Mouse (Mus musculus): Measurements from ENCODE around the gene Gpkow.

Gene Gpkow

GRCm38 (mm10) chrX:7696954-7697381 is at the start of gene Gpkow:
Gpkow (plus strand) TSS chrX:7697131.
- in situ Hi-C loops (cut with MboI, MseI), result loop anchor here (5.0 kb wide), 1 partner anchor 45 kb away; no protein-coding TSS in a partner anchor

- in situ Hi-C loops (cut with MboI, MseI), result no loop called here
Measured at GRCm38 (mm10) chrX:7648671-7649304, 48.1 kb upstream of the Gpkow start.

- in situ Hi-C loops (cut with MboI, MseI), result no loop called here
Measured at GRCm38 (mm10) chrX:7657221-7657639, 39.7 kb upstream of the Gpkow start, which contains the start of gene Prickle3. Prickle3 (plus strand) TSS chrX:7657260.

GRCm38 (mm10) chrX:7658031-7658784 is 38.7 kb upstream of the Gpkow start:
- in situ Hi-C loops (cut with MboI, MseI), result no loop called here

- in situ Hi-C loops (cut with MboI, MseI), result no loop called here
Measured at GRCm38 (mm10) chrX:7658785-7659589, 37.9 kb upstream of the Gpkow start.

GRCm38 (mm10) chrX:7661086-7661485 is 35.8 kb upstream of the Gpkow start:
- in situ Hi-C loops (cut with MboI, MseI), result no loop called here

GRCm38 (mm10) chrX:7662936-7663335 is 34.0 kb upstream of the Gpkow start:
- in situ Hi-C loops (cut with MboI, MseI), result no loop called here

- in situ Hi-C loops (cut with MboI, MseI), result no loop called here
Measured at GRCm38 (mm10) chrX:7664791-7665190, 32.1 kb upstream of the Gpkow start.

GRCm38 (mm10) chrX:7665739-7666502 is 31.0 kb upstream of the Gpkow start:
- in situ Hi-C loops (cut with MboI, MseI), result no loop called here

GRCm38 (mm10) chrX:7670390-7670881 is 26.5 kb upstream of the Gpkow start:
- in situ Hi-C loops (cut with MboI, MseI), result no loop called here

GRCm38 (mm10) chrX:7670921-7671623 is 25.9 kb upstream of the Gpkow start, which contains the start of gene Plp2:
Plp2 (minus strand) TSS chrX:7671390.
- in situ Hi-C loops (cut with MboI, MseI), result no loop called here

GRCm38 (mm10) chrX:7672739-7673138 is 24.2 kb upstream of the Gpkow start:
- in situ Hi-C loops (cut with MboI, MseI), result no loop called here

GRCm38 (mm10) chrX:7673578-7674281 is 23.2 kb upstream of the Gpkow start:
- in situ Hi-C loops (cut with MboI, MseI), result no loop called here

- in situ Hi-C loops (cut with MboI, MseI), result no loop called here
Measured at GRCm38 (mm10) chrX:7674284-7675000, 22.5 kb upstream of the Gpkow start.

- in situ Hi-C loops (cut with MboI, MseI), result no loop called here
Measured at GRCm38 (mm10) chrX:7675001-7675380, 21.9 kb upstream of the Gpkow start.

- in situ Hi-C loops (cut with MboI, MseI), result no loop called here
Measured at GRCm38 (mm10) chrX:7678986-7679385, 17.9 kb upstream of the Gpkow start.

GRCm38 (mm10) chrX:7679405-7680056 is 17.4 kb upstream of the Gpkow start:
- in situ Hi-C loops (cut with MboI, MseI), result no loop called here

GRCm38 (mm10) chrX:7680057-7680412 is 16.9 kb upstream of the Gpkow start:
- in situ Hi-C loops (cut with MboI, MseI), result no loop called here

- in situ Hi-C loops (cut with MboI, MseI), result no loop called here
Measured at GRCm38 (mm10) chrX:7680864-7681263, 16.1 kb upstream of the Gpkow start, which contains the start of gene Magix. Magix (minus strand) TSS chrX:7681251.
